Mouse (Mus musculus): Measurements from ENCODE around the gene Ino80b. TPM values are rescaled to one million over a fixed set of nuclear protein-coding genes. Genes with fewer than 3 reads are reported as not detected.

Gene Ino80b
- total RNA-seq, 2 experiments from 2014 or later, result 4.8 to 14.0 TPM

- no peak for DNase-seq
Observed at GRCm38 (mm10) chr6:83117616-83118015, 7.6 kb downstream of the Ino80b start.

- DNase-seq, result no peak
Observed at GRCm38 (mm10) chr6:83117165-83117438, 8.1 kb downstream of the Ino80b start.

- no peak for DNase-seq
Observed at GRCm38 (mm10) chr6:83116373-83117164, 8.7 kb downstream of the Ino80b start.

GRCm38 (mm10) chr6:83115682-83116372 lies 9.4 kb downstream of the Ino80b start:
- no peak for DNase-seq

GRCm38 (mm10) chr6:83115011-83115671 lies 10.1 kb downstream of the Ino80b start, which contains the start of gene Mogs:
Gene Mogs (plus strand): TSS chr6:83115496.
- DNase-seq, result peak; percentile 92

GRCm38 (mm10) chr6:83111510-83112136 lies 13.6 kb downstream of the Ino80b start:
- DNase-seq, result no peak

- peak; percentile 78 for DNase-seq
Observed at GRCm38 (mm10) chr6:83108762-83109668, 16.2 kb downstream of the Ino80b start, which contains the start of gene Mrpl53. Gene Mrpl53 (plus strand): TSS chr6:83109040.

- peak; percentile 52 for DNase-seq
Observed at GRCm38 (mm10) chr6:83107566-83108400, 17.4 kb downstream of the Ino80b start.

- no peak for DNase-seq
Observed at GRCm38 (mm10) chr6:83104158-83104557, 21.1 kb downstream of the Ino80b start.

GRCm38 (mm10) chr6:83103130-83103650 lies 22.0 kb downstream of the Ino80b start:
- DNase-seq, result no peak

GRCm38 (mm10) chr6:83101688-83102556 lies 23.3 kb downstream of the Ino80b start:
- DNase-seq, result peak; percentile 55

GRCm38 (mm10) chr6:83101316-83101687 lies 23.9 kb downstream of the Ino80b start, which contains the start of the genes Ccdc142 and Gm42688:
Gene Ccdc142 (plus strand): TSS chr6:83101601.
Gene Gm42688 (plus strand): TSS chr6:83101617.
- DNase-seq, result peak; percentile 87

- no peak for DNase-seq
Observed at GRCm38 (mm10) chr6:83098411-83098810, 26.8 kb downstream of the Ino80b start.

GRCm38 (mm10) chr6:83095968-83096367 lies 29.3 kb downstream of the Ino80b start:
- no peak for DNase-seq

- DNase-seq, result no peak
Observed at GRCm38 (mm10) chr6:83092416-83093127, 32.7 kb downstream of the Ino80b start.

- DNase-seq, result no peak
Observed at GRCm38 (mm10) chr6:83087926-83088260, 37.3 kb downstream of the Ino80b start.

GRCm38 (mm10) chr6:83087205-83087925 lies 37.9 kb downstream of the Ino80b start:
- peak; percentile 44 for DNase-seq
